In the genomic region with DNA sequence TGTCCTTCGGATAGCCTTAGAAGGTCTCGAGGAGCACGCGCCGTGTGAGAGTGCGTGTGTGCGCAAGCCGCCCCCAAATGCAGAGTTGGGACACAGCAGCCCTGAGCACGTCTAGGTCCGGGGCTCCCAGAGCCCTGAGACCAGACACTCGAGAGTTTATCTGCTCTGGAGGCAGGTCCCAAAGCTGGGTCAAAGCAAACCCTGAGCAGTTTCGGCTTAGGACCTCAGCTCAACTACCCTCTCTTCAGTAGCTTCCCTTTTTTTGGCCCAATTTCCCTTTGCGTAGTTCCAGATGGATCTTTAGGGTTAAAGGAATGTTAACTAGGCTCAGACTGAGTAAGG, we compare ENCODE assay signal across 9 mouse cellular contexts. TPM values are rescaled to one million over a fixed set of nuclear protein-coding genes. Genes with fewer than 3 reads are reported as not detected.
DNase-seq lines count a peak whose midpoint lies in the region; ATAC-seq and TF ChIP-seq lines count a peak whose summit lies in the region.
"Had no signal": no experiment of that assay in that cellular context is flagged by ENCODE, and none has a peak within 500 bp of the region (broad histone marks: within the 10 kb centered on the region; RNA-seq: fewer than 3 reads in every experiment).

No protein-coding gene starts in this region.

- intact Hi-C loops in heart, postnatal 36 days (cut with DNase I): no loop called here

- H3K9ac ChIP-seq in heart, embryonic 14.5 days (ENCODE audit: low read length): no peak overlapping the region; the same call in 1 of the 2 replicates
- peak overlapping the region; percentile 75 for H3K9ac ChIP-seq in hindbrain, embryonic 11.5 days (ENCODE audit: low read depth, low read length)
- peak overlapping the region; percentile 63 for H3K9ac ChIP-seq in midbrain, embryonic 12.5 days (replicated peaks)

- peaks cover 45% of the 10 kb centered on the region for H3K27me3 ChIP-seq in heart, embryonic 14.5 days (ENCODE audit: control insufficient read depth, insufficient read depth, low read length)
- peaks cover 2% of the 10 kb centered on the region; the same call in 1 of the 2 replicates for H3K27me3 ChIP-seq in hindbrain, embryonic 11.5 days (ENCODE audit: control insufficient read depth, insufficient read depth, low read length)
- peaks cover 21% of the 10 kb centered on the region; the same call in 1 of the 2 replicates for H3K27me3 ChIP-seq in midbrain, embryonic 12.5 days

- no peak for TF ChIP-seq POLR2A in cortical plate, adult 2 months (IDR thresholded peaks at IDR 0.05; ENCODE audit: extremely low read depth, insufficient read depth, low read length)

- 8% methylated on average over 13 of the region's 13 CpGs for WGBS in heart, embryonic 14.5 days
- WGBS in hindbrain, embryonic 11.5 days: 7% methylated on average over 13 of the region's 13 CpGs
- 9% methylated on average over 13 of the region's 13 CpGs for WGBS in midbrain, embryonic 12.5 days

- H3K4me3 ChIP-seq in heart, embryonic 14.5 days (ENCODE audit: control insufficient read depth in 1 of 2, insufficient read depth in 1 of 2, low read depth in 1 of 2, low read length in 2 of 2): peak overlapping the region; percentile 34 to 40
- peak overlapping the region; percentile 36 for H3K4me3 ChIP-seq in cortical plate, adult 2 months (ENCODE audit: insufficient read depth, low read length)
- H3K4me3 ChIP-seq in hindbrain, embryonic 11.5 days (ENCODE audit: low read depth, low read length): peak overlapping the region; percentile 38
- peak overlapping the region; percentile 43 for H3K4me3 ChIP-seq in midbrain, embryonic 12.5 days

- H3K36me3 ChIP-seq in heart, embryonic 14.5 days (ENCODE audit: control insufficient read depth, insufficient read depth, low read length): no peaks in the 10 kb centered on the region
- H3K36me3 ChIP-seq in hindbrain, embryonic 11.5 days (ENCODE audit: control insufficient read depth, insufficient read depth, low read length): no peaks in the 10 kb centered on the region
- H3K36me3 ChIP-seq in midbrain, embryonic 12.5 days: no peaks in the 10 kb centered on the region

- no peak for DNase-seq in heart, postnatal 36 days
- DNase-seq in hindbrain, embryonic 11.5 days (ENCODE audit: low spot score): no peak
- no peak for DNase-seq in thymus, postnatal 4 days
- no peak for DNase-seq in layer of hippocampus, adult 18-20 months (ENCODE audit: low spot score in 2 of 2)
- DNase-seq in lung, postnatal 10 days: no peak
- DNase-seq: kidney, postnatal 10 days had no signal

- no peak for TF ChIP-seq CTCF in cortical plate, adult 2 months (IDR thresholded peaks at IDR 0.05; ENCODE audit: extremely low read depth, insufficient read depth, low read length)

- peaks cover 6 to 10% of the 10 kb centered on the region in 2 experiments; a peak in 3 of 4 replicates for H3K4me1 ChIP-seq in heart, embryonic 14.5 days (ENCODE audit: control insufficient read depth in 2 of 2, insufficient read depth in 2 of 2, low read length in 2 of 2)
- peaks cover 5% of the 10 kb centered on the region; the same call in 1 of the 2 replicates for H3K4me1 ChIP-seq in cortical plate, adult 2 months (ENCODE audit: control insufficient read depth, insufficient read depth, low read length)
- peaks cover 23% of the 10 kb centered on the region for H3K4me1 ChIP-seq in hindbrain, embryonic 11.5 days (replicated peaks; ENCODE audit: control insufficient read depth, insufficient read depth, low read length)
- H3K4me1 ChIP-seq in midbrain, embryonic 12.5 days: peaks cover 65% of the 10 kb centered on the region

- H3K27ac ChIP-seq in heart, embryonic 14.5 days (replicated peaks in 1 of 2; ENCODE audit: control insufficient read depth in 1 of 2, insufficient read depth in 1 of 2, low read depth in 2 of 2, low read length in 2 of 2): no peak overlapping the region
- H3K27ac ChIP-seq in cortical plate, adult 2 months (ENCODE audit: insufficient read depth, low read length): peak overlapping the region; percentile 53
- no peak overlapping the region for H3K27ac ChIP-seq in hindbrain, embryonic 11.5 days (ENCODE audit: low read depth, low read length)
- H3K27ac ChIP-seq in midbrain, embryonic 12.5 days (replicated peaks): peak overlapping the region; percentile 74; the same call in 1 of the 2 replicates

- no peaks in the 10 kb centered on the region for H3K9me3 ChIP-seq in heart, embryonic 14.5 days (ENCODE audit: control insufficient read depth, low read length)
- H3K9me3 ChIP-seq in hindbrain, embryonic 11.5 days (ENCODE audit: control insufficient read depth, low read length): no peaks in the 10 kb centered on the region
- H3K9me3 ChIP-seq in midbrain, embryonic 12.5 days: no peaks in the 10 kb centered on the region

- ATAC-seq in heart, embryonic 14.5 days (ENCODE audit: insufficient number of reproducible peaks, insufficient read depth, low FRiP score, low read depth): no peak; the same call in 1 of the 2 replicates
- ATAC-seq in hindbrain, embryonic 11.5 days (ENCODE audit: low FRiP score): peak; percentile 52
- peak; percentile 24; the same call in 1 of the 2 replicates for ATAC-seq in midbrain, embryonic 12.5 days (ENCODE audit: low FRiP score, low read depth)

- H3K4me2 ChIP-seq in heart, embryonic 14.5 days (ENCODE audit: low read length): peak overlapping the region; percentile 84
- peak overlapping the region; percentile 84 for H3K4me2 ChIP-seq in hindbrain, embryonic 11.5 days (replicated peaks; ENCODE audit: low read depth, low read length)
- H3K4me2 ChIP-seq in midbrain, embryonic 12.5 days (replicated peaks): peak overlapping the region; percentile 78

RNA-seq across cellular contexts. Expression of gene Nr2f1, which starts 11.2 kb away (rescaled TPM):
- polyA plus RNA-seq in heart, embryonic 14.5 days (2014; fragmentation: Nextera tagmentation; extraction: Ambion mirVana): 5.6 and 8.3 TPM in 2 replicates
- total RNA-seq in heart, postnatal 36 days (2021): 1 to 10 TPM; 3.8 to 4.1 TPM
- polyA plus RNA-seq in cortical plate, adult 2 months (2012; rRNA removed): 158 and 169 TPM in 2 replicates
- polyA plus RNA-seq in hindbrain, embryonic 11.5 days (2014; fragmentation: Nextera tagmentation; extraction: Ambion mirVana): 82.8 and 97.2 TPM in 2 replicates
- polyA plus RNA-seq in midbrain, embryonic 12.5 days (2016; fragmentation: Nextera tagmentation; extraction: Ambion mirVana): 62.3 and 84.1 TPM in 2 replicates
- 10 to 100 TPM; 87.0 to 96.0 TPM for total RNA-seq in layer of hippocampus, adult 18-20 months (2021)

Comparison
In these comparisons a context has a peak if more than half of its experiments do, and no peak if none do; other contexts are left out.
1. H3K27ac ChIP-seq: peak in cortical plate, adult 2 months (single experiment) and midbrain, embryonic 12.5 days (single experiment); none in heart, embryonic 14.5 days (0 of 2) and hindbrain, embryonic 11.5 days (single experiment).
2. Peak in every context shown above with its lines, with median percentiles within 50 percentile points of each other: H3K4me2 ChIP-seq and H3K4me3 ChIP-seq.